Mouse (Mus musculus): ENCODE results near the gene 3100002H09Rik. TPM values are rescaled to one million over a fixed set of nuclear protein-coding genes. Genes with fewer than 3 reads are reported as not detected.

Gene 3100002H09Rik
- total RNA-seq, 2 experiments from 2014 or later: not detected

Other genes starting within 250 kb of the 3100002H09Rik start
- under 1 TPM; 0.38 to 0.43 TPM for gene Pou3f1, start 46.0 kb upstream of the 3100002H09Rik start, total RNA-seq (2021)
- gene Utp11, start 82.8 kb upstream of the 3100002H09Rik start, total RNA-seq (2021): 10 to 100 TPM; 16.1 to 18.3 TPM
- 100 to 1,000 TPM; 200 to 220 TPM for gene Fhl3, start 89.9 kb upstream of the 3100002H09Rik start, total RNA-seq (2021)
- 10 to 100 TPM; 10.8 to 11.3 TPM for gene Sf3a3, start 104.0 kb upstream of the 3100002H09Rik start, total RNA-seq (2021)
- 10 to 100 TPM in 1 of 2 experiments, 1 to 10 TPM in 1; 8.8 to 10.3 TPM for gene Inpp5b, start 131.0 kb upstream of the 3100002H09Rik start, total RNA-seq (2021)
- 10 to 100 TPM; 11.4 to 13.1 TPM for gene Mtf1, start 191.3 kb upstream of the 3100002H09Rik start, total RNA-seq (2021)
- gene Yrdc, start 239.9 kb upstream of the 3100002H09Rik start, total RNA-seq (2021): 10 to 100 TPM in 1 of 2 experiments, 1 to 10 TPM in 1; 6.4 to 10.9 TPM
- gene 1110065P20Rik, start 240.4 kb upstream of the 3100002H09Rik start, total RNA-seq (2021): 10 to 100 TPM; 17.1 to 21.0 TPM

Measured in gastrocnemius, postnatal 25 days (tissue).